Mouse (Mus musculus) heart, postnatal 0 days (tissue): ENCODE measurements at regions not wholly inside any gene's neighbourhood (a gene's known extent, or its start where the extent isn't known, plus 50 kb on each side); places are given as distances from the start of the nearest gene placed in this dataset.
A peak's percentile ranks its signal among the peaks of the same experiment; 100 is the strongest.

ENCODE experiments used
- ATAC-seq: fragments of 200-750 bp; cut with Nextera tagmentation; 2 replicates; pipeline ENCODE4 v1.8.0; 2017; ENCODE audit warnings: low read depth, moderate number of reproducible peaks, moderate library complexity; ENCODE audit not compliant: insufficient read depth
- DNase-seq: peaks from one replicate; pipeline ENCODE4 v3.0.0-alpha.2; 2016; ENCODE audit warnings: low spot score
- H3K27ac ChIP-seq: fragments of 300-500 bp; sonication (generic); 2 replicates; pipeline ENCODE4 v1.5.1; 2014; ENCODE audit warnings: low read depth, mild to moderate bottlenecking
- H3K27me3 ChIP-seq: fragments of 300-500 bp; sonication (generic); 2 replicates; pipeline ENCODE4 v1.6.1; 2014; ENCODE audit warnings: low read length, mixed read lengths; ENCODE audit not compliant: control insufficient read depth, insufficient read depth
- H3K36me3 ChIP-seq: fragments of 300-500 bp; sonication (generic); replicated peaks from 2 replicates; pipeline ENCODE4 v1.6.1; 2014; ENCODE audit warnings: low read length, mixed read lengths; ENCODE audit not compliant: control insufficient read depth, insufficient read depth
- H3K4me1 ChIP-seq: fragments of 300-500 bp; sonication (generic); 2 replicates; pipeline ENCODE4 v1.6.1; 2014; ENCODE audit warnings: antibody characterized with exemption; ENCODE audit not compliant: control insufficient read depth, insufficient read depth
- H3K4me2 ChIP-seq: fragments of 300-500 bp; sonication (generic); 2 replicates; pipeline ENCODE4 v1.6.1; 2014; ENCODE audit warnings: low read depth, mild to moderate bottlenecking, low read length, moderate library complexity
- H3K4me3 ChIP-seq: fragments of 300-500 bp; sonication (generic); 2 replicates; pipeline ENCODE4 v1.5.1; 2014; ENCODE audit warnings: low read depth, low read length
- H3K9ac ChIP-seq: fragments of 300-500 bp; sonication (generic); replicated peaks from 2 replicates; pipeline ENCODE4 v1.6.1; 2014; ENCODE audit warnings: low read depth, low read length, mixed read lengths
- H3K9me3 ChIP-seq: fragments of 300-500 bp; sonication (generic); replicated peaks from 2 replicates; pipeline ENCODE4 v1.6.1; 2016; ENCODE audit warnings: low read length; ENCODE audit not compliant: control insufficient read depth
- CTCF ChIP-seq: IDR thresholded peaks from 2 replicates; pipeline ENCODE4 v1.5.1; 2016; ENCODE audit warnings: antibody characterized with exemption, control low read depth, low read depth
- EP300 ChIP-seq: IDR thresholded peaks from 2 replicates; pipeline ENCODE4 v1.6.1; 2016; ENCODE audit warnings: antibody characterized with exemption, low read depth
- WGBS: fragments of 180-500 bp; shearing (Covaris S2); extraction: QIAGEN DNeasy Blood & Tissue Kit; methylation state at CpG from one replicate; pipeline ENCODE4 v1.1.7; 2014; 5-methylcytosine and 5-hydroxymethylcytosine counted together

DNA sequence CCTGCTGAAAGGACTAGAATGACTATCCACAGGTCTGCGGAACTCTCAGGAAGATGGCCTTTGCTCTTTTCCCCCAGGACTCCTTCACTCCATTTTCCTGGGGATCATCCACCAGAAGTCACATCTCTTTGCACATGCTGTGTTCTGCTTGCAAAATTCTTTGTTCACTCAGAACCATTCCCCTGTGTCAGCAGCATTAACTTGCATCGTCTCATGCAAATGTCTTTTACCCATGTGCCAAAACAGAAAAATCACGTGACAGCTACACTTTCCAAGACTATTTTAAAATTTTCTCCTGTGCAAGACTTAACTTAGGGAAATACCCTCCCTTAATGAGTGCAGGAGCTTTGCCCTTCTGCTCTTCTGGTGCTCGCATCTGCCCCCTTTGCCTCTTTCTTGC lies 306.2 kb upstream of the Sox11 start:
- Histone ChIP-seq H3K4me1 (no peaks in the 10 kb centered on the region), H3K36me3 (no peaks in the 10 kb centered on the region), H3K4me3 (no peak overlapping the region), H3K4me2 (no peak overlapping the region), H3K27me3 (no peaks in the 10 kb centered on the region), H3K9me3 (no peaks in the 10 kb centered on the region), H3K27ac (no peak overlapping the region), H3K9ac (no peak overlapping the region)
- ATAC-seq = no peak
- WGBS = 82% methylated on average over 4 of the region's 4 CpGs
- TF ChIP-seq EP300 = no peak
- no peak for TF ChIP-seq CTCF
- DNase-seq = no peak

GRCm38 (mm10) chr12:27646497-27647307 lies 304.3 kb upstream of the Sox11 start:
- ATAC-seq = no peak
- no peak overlapping the region for H3K9ac ChIP-seq
- H3K36me3 ChIP-seq = no peaks in the 10 kb centered on the region
- no peak for DNase-seq
- WGBS = 68% methylated on average over 11 of the region's 11 CpGs
- no peaks in the 10 kb centered on the region for H3K9me3 ChIP-seq
- H3K4me2 ChIP-seq = no peak overlapping the region
- H3K27me3 ChIP-seq = no peaks in the 10 kb centered on the region
- H3K27ac ChIP-seq = no peak overlapping the region
- H3K4me1 ChIP-seq = no peaks in the 10 kb centered on the region
- no peak overlapping the region for H3K4me3 ChIP-seq
- no peak for TF ChIP-seq CTCF
- TF ChIP-seq EP300 = no peak

DNA sequence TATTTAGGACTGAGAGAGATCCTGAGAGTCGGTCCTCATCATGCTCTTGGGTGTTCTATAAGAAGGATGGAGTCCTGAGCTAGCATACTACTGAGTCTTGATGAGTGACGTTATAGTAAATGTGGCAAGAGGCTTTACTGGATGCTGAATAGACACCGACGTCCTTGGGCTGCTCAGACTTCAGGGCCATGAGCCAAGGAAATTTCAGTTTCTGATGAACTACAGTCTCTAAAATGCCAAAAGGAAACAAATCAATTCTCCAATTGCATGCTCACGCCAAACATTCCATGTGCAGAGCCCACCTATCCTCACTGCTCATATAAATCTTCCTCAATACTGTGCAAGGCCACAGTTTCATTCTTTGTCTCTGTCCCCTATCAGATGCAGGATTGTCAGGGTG lies 277.2 kb upstream of the Sox11 start:
- TF ChIP-seq EP300 = no peak
- TF ChIP-seq CTCF = no peak
- H3K4me3 ChIP-seq = no peak overlapping the region
- no peak overlapping the region for H3K4me2 ChIP-seq
- no peaks in the 10 kb centered on the region for H3K4me1 ChIP-seq
- WGBS = 73% methylated on average over 5 of the region's 5 CpGs
- DNase-seq = no peak
- H3K36me3 ChIP-seq = no peaks in the 10 kb centered on the region
- no peaks in the 10 kb centered on the region for H3K27me3 ChIP-seq
- H3K9me3 ChIP-seq = no peaks in the 10 kb centered on the region
- H3K9ac ChIP-seq = no peak overlapping the region
- no peak overlapping the region for H3K27ac ChIP-seq
- no peak for ATAC-seq

DNA sequence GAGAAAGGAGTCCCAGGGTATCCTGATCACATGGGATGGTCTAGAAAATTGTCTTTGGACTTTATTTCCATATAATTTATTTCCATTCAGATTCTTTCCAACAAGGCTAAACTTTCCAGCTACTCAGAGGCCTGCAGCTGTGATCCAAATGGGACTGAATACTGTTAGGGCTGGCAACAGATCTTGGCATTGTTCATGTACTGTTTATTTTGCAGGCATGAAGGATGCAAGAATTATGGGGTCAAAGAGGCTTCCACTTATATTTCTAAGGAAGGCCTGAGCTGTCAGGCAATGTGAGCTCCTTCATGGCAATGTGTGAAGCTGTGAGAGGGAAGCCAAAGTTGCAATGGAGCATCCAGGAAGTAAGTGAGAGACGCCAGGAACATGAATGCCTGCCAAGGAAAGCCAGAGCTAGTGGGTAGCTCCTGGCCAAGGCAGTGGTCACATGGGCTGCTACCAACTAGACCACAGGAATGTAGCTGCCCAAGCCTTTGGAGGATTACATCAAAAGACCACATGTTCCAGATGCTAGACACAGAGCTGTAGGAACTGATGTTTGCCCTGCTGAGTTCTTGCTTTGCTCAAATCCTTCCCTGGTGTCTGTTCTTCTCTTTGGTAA lies 261.8 kb upstream of the Sox11 start:
- TF ChIP-seq CTCF (no peak), EP300 (no peak)
- ATAC-seq = no peak
- no peak for DNase-seq
- Histone ChIP-seq H3K4me2 (no peak overlapping the region), H3K27ac (no peak overlapping the region), H3K4me1 (no peaks in the 10 kb centered on the region), H3K36me3 (no peaks in the 10 kb centered on the region), H3K4me3 (no peak overlapping the region), H3K9me3 (no peaks in the 10 kb centered on the region), H3K9ac (no peak overlapping the region), H3K27me3 (no peaks in the 10 kb centered on the region)
- 21% methylated on average over 1 of the region's 1 CpGs for WGBS

GRCm38 (mm10) chr12:27599149-27599548 lies 256.8 kb upstream of the Sox11 start:
- Histone ChIP-seq H3K27ac (no peak overlapping the region), H3K27me3 (0 out of 2 replicates have a peak, but pooled peaks cover 3% of the 10 kb centered on the region), H3K36me3 (no peaks in the 10 kb centered on the region), H3K4me2 (no peak overlapping the region), H3K4me1 (no peaks in the 10 kb centered on the region), H3K9me3 (no peaks in the 10 kb centered on the region), H3K9ac (no peak overlapping the region), H3K4me3 (no peak overlapping the region)
- TF ChIP-seq EP300 (no peak), CTCF (peak; percentile 80)
- WGBS = 17% methylated on average over 8 of the region's 8 CpGs
- peak; percentile 55 for DNase-seq
- ATAC-seq = no peak
